Mouse (Mus musculus) adrenal gland, postnatal 14 days (tissue): ENCODE measurements around the gene Wdr54. TPM values are rescaled to one million over a fixed set of nuclear protein-coding genes. Genes with fewer than 3 reads are reported as not detected.
A peak's percentile ranks its signal among the peaks of the same experiment; 100 is the strongest.

Experiments
- DNase-seq: peaks from one replicate; pipeline ENCODE4 v3.0.0; 2021; ENCODE audit warnings: mixed read lengths
- long read RNA-seq, 2 experiments: library from polyadenylated mRNA; stranded (forward); transcript quantifications; one replicate each; pipeline ENCODE4 v2.0.0; 2021
- total RNA-seq: library from RNA; stranded (reverse); gene quantifications from 2 replicates; pipeline ENCODE4 v1.2.3, GENCODE M21; 2021

The Wdr54 gene
- 1.5 and 2.9 TPM in 2 replicates for total RNA-seq
- long read RNA-seq, experiment 1, partial matches to known transcripts: 0 of 5 reads
- long read RNA-seq, experiment 1, other reads (novel, unspliced or antisense): 5 of 5 reads
- long read RNA-seq, experiment 2: 0 reads

- DNase-seq: peak; percentile 76
These were observed at the start of gene Wdr54, which contains the start of gene 1700003E16Rik for GRCm38 (mm10) chr6:83156259-83156684. Gene Wdr54, minus strand, starts transcription at chr6:83156397. Gene 1700003E16Rik, plus strand, starts transcription at chr6:83156404.

- DNase-seq: no peak
These were observed 49.7 kb upstream of the Wdr54 start for GRCm38 (mm10) chr6:83205851-83206250.

GRCm38 (mm10) chr6:83203320-83203719 lies 47.1 kb upstream of the Wdr54 start:
- no peak for DNase-seq

GRCm38 (mm10) chr6:83197345-83198004 lies 41.3 kb upstream of the Wdr54 start:
- peak; percentile 90 for DNase-seq

- DNase-seq: no peak
These were observed 37.4 kb upstream of the Wdr54 start for GRCm38 (mm10) chr6:83193571-83193970.

GRCm38 (mm10) chr6:83186946-83187345 lies 30.7 kb upstream of the Wdr54 start:
- no peak for DNase-seq

GRCm38 (mm10) chr6:83185895-83186861 lies 30.0 kb upstream of the Wdr54 start:
- DNase-seq: peak; percentile 78

GRCm38 (mm10) chr6:83184858-83185435 lies 28.8 kb upstream of the Wdr54 start:
- DNase-seq: no peak

- no peak for DNase-seq
These were observed 24.4 kb upstream of the Wdr54 start for GRCm38 (mm10) chr6:83180605-83181004.

- peak; percentile 73 for DNase-seq
These were observed 23.4 kb upstream of the Wdr54 start for GRCm38 (mm10) chr6:83179390-83180117.

GRCm38 (mm10) chr6:83175996-83176395 lies 19.8 kb upstream of the Wdr54 start:
- no peak for DNase-seq

GRCm38 (mm10) chr6:83172240-83172920 lies 16.2 kb upstream of the Wdr54 start:
- DNase-seq: no peak

GRCm38 (mm10) chr6:83171063-83171462 lies 14.9 kb upstream of the Wdr54 start:
- DNase-seq: no peak

GRCm38 (mm10) chr6:83169872-83170271 lies 13.7 kb upstream of the Wdr54 start:
- peak; percentile 53 for DNase-seq

- no peak for DNase-seq
These were observed 10.0 kb upstream of the Wdr54 start for GRCm38 (mm10) chr6:83166243-83166630.

- DNase-seq: peak; percentile 98
These were observed 9.5 kb upstream of the Wdr54 start, which contains the start of gene Dctn1 for GRCm38 (mm10) chr6:83165607-83166242. Gene Dctn1, plus strand, starts transcription at chr6:83165920.

GRCm38 (mm10) chr6:83165026-83165606 lies 8.9 kb upstream of the Wdr54 start:
- DNase-seq: no peak

- peak; percentile 82 for DNase-seq
These were observed 6.5 kb upstream of the Wdr54 start for GRCm38 (mm10) chr6:83162701-83163100.

- peak; percentile 71 for DNase-seq
These were observed 5.9 kb upstream of the Wdr54 start for GRCm38 (mm10) chr6:83161921-83162641.
